Mouse (Mus musculus): Measurements from ENCODE around the gene Dcaf15.

GRCm38 (mm10) chr8:84105676-84106075 lies 1.1 kb upstream of the Dcaf15 start:
- no peak for TF ChIP-seq CTCF (IDR thresholded peaks at IDR 0.05; ENCODE audit: borderline replicate concordance, insufficient read depth, low read depth, low read length)
- no peak for TF ChIP-seq POLR2A (IDR thresholded peaks at IDR 0.05; ENCODE audit: borderline replicate concordance, insufficient read depth, low read length)
